Mouse (Mus musculus) left cerebral cortex, postnatal 10 days (tissue): Measurements from ENCODE around the gene Limch1. TPM values are rescaled to one million over a fixed set of nuclear protein-coding genes. Genes with fewer than 3 reads are reported as not detected.

ENCODE experiments used
- DNase-seq, 2 experiments: peaks; one replicate each; pipeline ENCODE4 v3.0.0; 2021 to 2022; ENCODE audit warnings: low spot score in 2 of 2, mixed read lengths in 1 of 2; ENCODE audit errors: extremely low spot score in 1 of 2
- intact Hi-C: fragments of 180-260 bp; cut with DNase I; formaldehyde crosslinking; loops from one replicate; pipeline ENCODE4 v1.15.1; 2025
- total RNA-seq, 2 experiments: library from RNA; stranded (reverse); gene quantifications; 2 replicates each; pipeline ENCODE4 v1.2.3; 2021

The Limch1 gene
- total RNA-seq, 2 experiments from 2014 or later, result 114 TPM

DNA sequence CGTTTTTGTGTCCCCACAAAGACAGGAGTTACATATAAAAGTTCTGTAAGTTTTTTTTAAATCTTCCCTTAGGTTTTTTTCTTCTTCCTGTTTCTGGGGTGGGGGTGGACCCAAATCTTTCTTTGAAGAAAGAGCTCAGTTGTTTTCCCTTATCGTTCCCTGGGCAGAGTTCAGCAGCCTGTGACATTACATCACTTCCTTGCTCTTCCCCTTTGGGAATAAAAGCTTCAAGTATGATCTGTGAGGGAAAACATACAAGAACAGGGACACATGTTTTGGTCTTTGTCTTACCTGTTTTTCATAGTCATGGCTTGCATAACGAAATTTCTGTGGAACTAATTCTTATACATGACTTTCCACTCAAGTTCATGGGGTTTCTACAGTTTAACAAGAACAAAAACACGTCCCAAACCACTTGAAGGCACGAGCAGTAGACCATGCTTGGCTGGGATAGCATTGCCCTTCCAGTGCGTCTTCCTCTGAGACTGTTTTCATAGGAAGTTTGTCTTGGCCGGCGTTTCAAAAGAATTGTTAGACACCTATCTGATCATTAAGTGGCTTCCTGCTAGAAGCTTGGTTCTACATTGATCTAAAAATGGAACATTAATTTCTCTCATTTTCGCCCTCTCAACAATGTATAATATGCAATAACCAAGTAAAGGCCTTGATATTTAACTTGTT, 150.0 kb downstream of the Limch1 start:
- intact Hi-C loops, result no loop called here
- DNase-seq, result peak in 1 of 2 experiments; percentile 45

GRCm38 (mm10) chr5:66897584-66897983, 152.0 kb downstream of the Limch1 start:
- intact Hi-C loops, result no loop called here
- no peak for DNase-seq

- no peak for DNase-seq
- intact Hi-C loops, result no loop called here
Measured at GRCm38 (mm10) chr5:66898252-66898651, 152.6 kb downstream of the Limch1 start.

GRCm38 (mm10) chr5:66898811-66899430, 153.3 kb downstream of the Limch1 start:
- no peak for DNase-seq
- intact Hi-C loops, result no loop called here

GRCm38 (mm10) chr5:66901116-66901515, 155.5 kb downstream of the Limch1 start:
- intact Hi-C loops, result no loop called here
- no peak for DNase-seq

DNA sequence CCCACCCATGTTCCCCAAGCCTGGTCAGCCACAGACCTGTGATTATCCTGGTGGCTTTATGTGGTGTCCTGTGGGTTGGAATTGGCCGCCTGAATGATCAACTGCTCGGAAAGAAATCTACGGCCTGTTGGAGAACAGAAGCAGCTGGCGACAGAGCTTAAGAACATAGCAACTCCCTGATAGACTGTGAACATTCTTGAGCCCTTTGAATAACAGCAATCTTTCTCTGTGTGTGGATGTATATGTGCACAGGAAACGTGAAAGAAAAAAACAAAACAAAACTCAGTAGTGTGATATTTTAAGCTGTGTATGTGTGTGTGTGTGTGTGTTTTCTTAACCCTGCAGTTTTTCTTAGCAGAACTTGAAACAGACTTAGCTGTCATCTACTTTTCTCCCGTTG, 159.2 kb downstream of the Limch1 start:
- no peak for DNase-seq
- intact Hi-C loops, result no loop called here

DNA sequence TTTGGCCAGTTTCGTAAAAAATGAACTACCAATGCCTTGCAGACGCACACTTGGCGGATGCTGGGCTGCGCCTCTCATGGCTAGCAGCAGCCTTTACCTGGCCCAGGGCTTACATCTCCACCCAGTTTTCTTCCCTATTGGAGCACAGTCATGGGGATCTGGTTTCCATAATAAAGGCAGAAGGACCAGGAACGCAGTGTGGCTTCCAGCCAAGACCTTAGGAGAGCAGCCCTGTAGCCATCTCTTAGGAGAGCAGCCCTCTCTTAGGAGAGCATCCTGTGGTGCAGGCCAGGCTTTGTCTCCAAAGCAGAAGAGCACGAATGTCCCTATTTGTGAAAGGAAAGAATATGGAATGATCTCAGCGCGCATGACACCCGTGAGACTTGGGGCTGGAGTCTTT, 163.3 kb downstream of the Limch1 start:
- no peak for DNase-seq

DNA sequence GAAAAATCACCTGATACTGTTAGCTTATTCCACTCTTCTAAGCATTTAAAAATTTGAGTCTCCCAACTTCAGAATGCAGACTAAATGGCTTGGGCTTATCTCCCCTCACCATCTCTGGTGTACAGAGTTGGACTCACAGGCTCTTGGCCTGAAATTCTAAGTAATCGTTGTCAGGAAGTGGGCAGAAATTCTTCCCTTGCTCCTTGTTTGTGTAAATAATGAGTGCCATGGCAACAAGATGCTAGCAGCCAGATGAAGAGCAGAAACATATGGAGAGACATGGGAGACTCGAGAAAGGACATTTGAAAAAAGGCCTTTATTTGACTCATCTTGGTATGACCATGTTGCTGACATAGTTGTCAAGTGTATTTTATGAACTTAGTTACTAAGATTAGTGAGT, 164.3 kb downstream of the Limch1 start:
- intact Hi-C loops, result no loop called here
- DNase-seq, result no peak

More for the DNA sequence above, 163.3 kb downstream of the Limch1 start:
- intact Hi-C loops, result no loop called here

DNA sequence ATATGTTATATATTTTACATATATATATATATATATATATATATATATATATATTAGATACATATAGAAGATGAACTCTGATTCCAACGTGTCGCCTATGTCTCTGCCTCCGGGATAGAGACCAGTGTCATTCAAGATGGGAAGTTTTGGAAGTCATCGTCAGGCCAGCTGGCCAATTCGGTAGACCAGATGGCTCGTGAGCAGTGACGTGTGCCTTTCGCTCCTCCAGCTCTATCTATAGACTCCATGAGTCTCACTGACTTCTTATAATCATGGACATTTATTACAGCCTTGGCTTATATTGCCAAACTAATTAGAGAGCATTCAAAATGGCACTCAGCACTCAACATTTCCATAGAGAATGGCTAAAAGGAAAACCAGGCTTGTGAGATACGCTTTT, 165.0 kb downstream of the Limch1 start:
- no peak for DNase-seq
- intact Hi-C loops, result no loop called here

GRCm38 (mm10) chr5:66911068-66911467, 165.4 kb downstream of the Limch1 start:
- intact Hi-C loops, result no loop called here
- no peak for DNase-seq

DNA sequence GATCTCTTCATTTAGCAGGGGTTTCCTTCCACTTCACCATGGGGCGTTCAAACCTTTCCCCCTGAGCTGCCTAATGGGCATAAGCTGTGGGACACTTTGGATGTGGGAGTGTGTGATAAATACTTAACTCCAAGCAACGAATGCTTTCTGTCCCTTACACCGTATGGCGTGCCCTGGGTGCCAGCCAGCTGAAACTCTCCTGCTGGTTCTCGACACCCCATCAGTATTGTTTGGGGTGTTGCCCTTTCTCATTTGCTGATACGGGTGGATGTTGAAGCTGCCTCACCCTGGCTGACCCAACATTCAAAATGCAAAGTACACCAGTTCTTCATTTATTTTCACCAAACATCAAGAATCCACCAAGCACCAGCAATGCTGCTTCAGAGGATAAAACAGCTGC, 168.2 kb downstream of the Limch1 start:
- no peak for DNase-seq
- intact Hi-C loops, result no loop called here

DNA sequence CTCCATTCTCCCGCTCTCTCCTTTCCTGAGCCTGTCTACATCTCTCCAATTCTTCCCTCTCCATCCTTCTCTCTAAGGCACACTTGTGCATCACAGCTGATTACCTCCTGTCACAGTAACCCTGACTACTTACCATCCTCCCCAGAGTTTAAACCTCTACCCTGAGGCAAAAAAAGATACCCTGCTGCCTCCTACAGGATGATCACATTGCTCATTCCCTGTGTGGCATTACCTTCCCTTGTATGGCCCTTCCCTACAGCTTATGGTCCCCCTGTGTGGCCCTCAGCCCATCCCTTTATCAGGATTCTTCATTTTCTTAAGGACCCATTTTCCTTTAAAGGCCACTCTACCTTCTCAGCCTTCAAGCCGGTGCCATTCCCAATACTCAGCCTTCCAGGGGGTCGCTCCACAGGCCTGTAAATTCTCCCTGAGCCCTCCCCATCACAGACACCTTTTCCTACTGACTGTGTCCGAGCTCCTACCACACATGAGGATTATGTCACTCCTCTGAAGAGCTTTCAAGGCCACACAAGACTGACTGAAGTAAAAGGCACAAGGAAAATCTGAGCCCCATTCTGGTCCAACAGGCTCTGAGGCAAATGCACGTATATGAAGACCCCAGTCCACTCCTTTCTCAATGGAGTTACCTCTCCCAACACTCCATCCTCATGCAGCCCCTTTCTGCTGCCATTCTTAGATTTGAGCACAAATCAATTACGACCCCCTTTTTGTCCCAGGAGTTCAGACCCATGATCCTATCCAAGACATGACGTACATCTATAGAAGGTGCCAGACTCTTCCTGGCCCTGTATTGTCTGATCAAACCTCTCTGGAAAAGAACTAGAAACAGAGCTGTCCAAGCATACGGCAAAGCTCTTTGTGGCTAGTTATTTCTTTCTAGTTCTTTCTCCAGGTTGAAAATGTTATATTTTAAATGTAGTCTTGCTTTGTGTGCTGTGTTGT, 172.0 kb downstream of the Limch1 start:
- intact Hi-C loops, result no loop called here
- DNase-seq, result no peak

GRCm38 (mm10) chr5:66918316-66919305, 173.0 kb downstream of the Limch1 start:
- intact Hi-C loops, result no loop called here
- DNase-seq, result peak in 1 of 2 experiments; percentile 25

DNA sequence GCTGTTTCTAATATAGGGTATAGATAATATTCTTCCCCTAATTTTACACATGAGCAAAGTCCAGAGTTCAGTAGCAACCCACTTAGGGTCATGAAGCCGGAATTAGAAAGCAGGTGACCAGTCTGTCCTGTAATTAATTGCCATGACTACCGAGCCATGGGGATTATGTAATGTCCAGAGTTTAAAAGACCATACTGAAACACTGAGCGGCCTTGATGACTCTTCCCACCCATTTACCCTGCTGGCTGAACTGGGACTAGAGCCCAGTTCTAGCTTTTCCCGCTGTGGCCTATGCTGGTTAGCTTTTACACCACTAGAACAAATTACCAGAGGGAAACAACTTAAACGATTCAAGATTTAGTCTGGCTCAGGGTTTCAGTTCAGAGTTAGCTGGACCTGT, 177.0 kb downstream of the Limch1 start:
- intact Hi-C loops, result no loop called here
- DNase-seq, result no peak

GRCm38 (mm10) chr5:66929291-66929690, 183.7 kb downstream of the Limch1 start:
- no peak for DNase-seq
- intact Hi-C loops, result no loop called here

- intact Hi-C loops, result no loop called here
- no peak for DNase-seq
Measured at GRCm38 (mm10) chr5:66933134-66933804, 187.6 kb downstream of the Limch1 start.

GRCm38 (mm10) chr5:66934585-66934984, 189.0 kb downstream of the Limch1 start:
- intact Hi-C loops, result no loop called here

GRCm38 (mm10) chr5:66937376-66937775, 191.7 kb downstream of the Limch1 start:
- intact Hi-C loops, result no loop called here
- no peak for DNase-seq

More at GRCm38 (mm10) chr5:66934585-66934984, 189.0 kb downstream of the Limch1 start:
- DNase-seq, result no peak
